Mouse (Mus musculus) liver, embryonic 11.5 days (tissue): ENCODE measurements at regions not wholly inside any gene's neighbourhood (a gene's known extent, or its start where the extent isn't known, plus 50 kb on each side); places are given as distances from the start of the nearest gene placed in this dataset.

Source experiments
- ATAC-seq: fragments of 200-750 bp; cut with Nextera tagmentation; replicated peaks from 2 replicates; pipeline ENCODE4 v1.8.0; 2017; ENCODE audit warnings: moderate number of reproducible peaks, mild to moderate bottlenecking, moderate TSS enrichment, moderate library complexity; ENCODE audit not compliant: low FRiP score
- DNase-seq: peaks from one replicate; pipeline ENCODE4 v3.0.0-alpha.2; 2017; ENCODE audit warnings: low spot score
- H3K27ac ChIP-seq: fragments of 300-500 bp; sonication (generic); 2 replicates; pipeline ENCODE4 v1.5.1; 2014; ENCODE audit warnings: mild to moderate bottlenecking, low read depth, low read length, control low read depth
- H3K27me3 ChIP-seq: fragments of 300-500 bp; sonication (generic); replicated peaks from 2 replicates; pipeline ENCODE4 v1.6.1; 2014; ENCODE audit warnings: low read length, mixed read lengths; ENCODE audit not compliant: control insufficient read depth, insufficient read depth
- H3K36me3 ChIP-seq: fragments of 300-500 bp; sonication (generic); 2 replicates; pipeline ENCODE4 v1.6.1; 2014; ENCODE audit warnings: mild to moderate bottlenecking, low read length, moderate library complexity, mixed read lengths; ENCODE audit not compliant: control insufficient read depth, insufficient read depth
- H3K4me1 ChIP-seq: fragments of 300-500 bp; sonication (generic); replicated peaks from 2 replicates; pipeline ENCODE4 v1.6.1; 2014; ENCODE audit warnings: low read length, mixed read lengths; ENCODE audit not compliant: control insufficient read depth, insufficient read depth
- H3K4me2 ChIP-seq: fragments of 300-500 bp; sonication (generic); 2 replicates; pipeline ENCODE4 v1.6.1; 2014; ENCODE audit warnings: mild to moderate bottlenecking, control low read depth, moderate library complexity
- H3K4me3 ChIP-seq: fragments of 300-500 bp; sonication (generic); 2 replicates; pipeline ENCODE4 v1.5.1; 2014; ENCODE audit warnings: low read depth, low read length, control low read depth
- H3K9ac ChIP-seq: fragments of 300-500 bp; sonication (generic); 2 replicates; pipeline ENCODE4 v1.6.1; 2014; ENCODE audit warnings: low read depth, low read length, control low read depth
- H3K9me3 ChIP-seq: fragments of 300-500 bp; sonication (generic); 2 replicates; pipeline ENCODE4 v1.6.1; 2016; ENCODE audit warnings: low read length, inconsistent platforms, mixed read lengths; ENCODE audit not compliant: control insufficient read depth
- WGBS: fragments of 180-500 bp; shearing (Covaris S2); extraction: QIAGEN DNeasy Blood & Tissue Kit; methylation state at CpG from one replicate; pipeline ENCODE4 v1.1.7; 2014; 5-methylcytosine and 5-hydroxymethylcytosine counted together

DNA sequence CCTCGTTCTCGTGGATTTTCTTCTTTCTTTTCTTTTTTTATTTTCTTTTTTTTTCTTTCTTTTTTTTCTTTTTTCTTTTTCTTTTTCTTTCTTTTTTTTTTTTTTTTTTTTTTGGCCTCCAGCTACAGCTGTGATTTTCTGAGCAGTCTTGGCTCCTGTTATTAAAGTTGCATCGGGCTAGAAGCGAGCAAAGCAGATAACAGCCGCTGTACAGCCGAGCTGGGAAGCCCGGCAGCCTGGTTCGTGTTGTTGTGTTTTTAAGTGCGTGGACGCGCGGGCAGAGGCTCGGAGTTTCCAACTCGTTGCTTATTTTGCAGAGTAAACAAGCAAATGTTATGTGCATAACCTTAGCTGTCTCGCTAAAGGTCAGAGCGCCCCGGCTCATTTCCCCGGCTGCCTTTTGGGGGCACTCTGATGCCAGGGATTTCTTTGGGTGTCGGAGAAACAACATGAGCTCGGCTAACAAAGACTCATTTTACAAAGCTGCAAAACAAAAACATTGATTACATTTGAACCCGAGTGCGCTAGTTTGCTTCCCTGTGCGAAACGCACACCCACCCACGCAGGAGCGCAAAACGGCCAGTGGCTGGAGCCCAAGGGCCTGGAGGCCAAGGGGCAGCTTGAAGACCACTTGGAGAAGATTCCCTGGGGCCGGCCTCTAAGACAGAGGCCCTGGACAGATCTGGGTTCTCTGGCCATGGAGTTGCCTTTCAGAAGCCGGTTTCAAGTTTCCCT lies 344.3 kb upstream of the Mki67 start:
- H3K36me3 ChIP-seq: no peaks in the 10 kb centered on the region
- no peak overlapping the region for H3K4me3 ChIP-seq
- no peak overlapping the region for H3K9ac ChIP-seq
- DNase-seq (peak; percentile 49), ATAC-seq (no peak)
- no peak overlapping the region for H3K27ac ChIP-seq
- WGBS: 21% methylated on average over 29 of the region's 29 CpGs
- H3K4me2 ChIP-seq: peak overlapping the region; percentile 23
- no peaks in the 10 kb centered on the region for H3K9me3 ChIP-seq
- no peaks in the 10 kb centered on the region for H3K4me1 ChIP-seq
- H3K27me3 ChIP-seq: no peaks in the 10 kb centered on the region

DNA sequence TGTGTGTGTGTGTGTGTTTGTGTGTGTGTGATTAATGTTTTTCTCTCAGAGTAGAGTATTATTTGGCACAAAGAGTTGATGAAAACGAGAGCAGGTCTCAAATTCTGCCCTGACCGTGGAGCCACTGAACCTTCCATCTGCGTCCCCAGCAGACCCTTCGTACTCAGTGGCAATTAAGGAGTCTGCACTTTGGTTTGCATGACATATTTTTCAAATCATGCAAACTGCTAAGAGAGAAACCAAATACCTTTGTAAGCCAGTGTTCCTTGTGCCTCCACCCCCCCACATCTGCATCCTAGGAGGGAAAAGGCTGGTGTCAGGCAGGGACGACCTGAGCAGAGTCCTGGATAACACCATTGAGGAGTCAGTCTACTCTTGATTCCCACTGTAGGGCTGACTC lies 346.5 kb upstream of the Mki67 start:
- WGBS: 46% methylated on average over 5 of the region's 5 CpGs
- no peak overlapping the region for H3K4me2 ChIP-seq
- no peak overlapping the region for H3K4me3 ChIP-seq
- H3K4me1 ChIP-seq: no peaks in the 10 kb centered on the region
- DNase-seq (no peak), ATAC-seq (no peak)
- H3K9ac ChIP-seq: no peak overlapping the region
- H3K27me3 ChIP-seq: no peaks in the 10 kb centered on the region
- H3K27ac ChIP-seq: no peak overlapping the region
- H3K36me3 ChIP-seq: no peaks in the 10 kb centered on the region
- no peaks in the 10 kb centered on the region for H3K9me3 ChIP-seq

DNA sequence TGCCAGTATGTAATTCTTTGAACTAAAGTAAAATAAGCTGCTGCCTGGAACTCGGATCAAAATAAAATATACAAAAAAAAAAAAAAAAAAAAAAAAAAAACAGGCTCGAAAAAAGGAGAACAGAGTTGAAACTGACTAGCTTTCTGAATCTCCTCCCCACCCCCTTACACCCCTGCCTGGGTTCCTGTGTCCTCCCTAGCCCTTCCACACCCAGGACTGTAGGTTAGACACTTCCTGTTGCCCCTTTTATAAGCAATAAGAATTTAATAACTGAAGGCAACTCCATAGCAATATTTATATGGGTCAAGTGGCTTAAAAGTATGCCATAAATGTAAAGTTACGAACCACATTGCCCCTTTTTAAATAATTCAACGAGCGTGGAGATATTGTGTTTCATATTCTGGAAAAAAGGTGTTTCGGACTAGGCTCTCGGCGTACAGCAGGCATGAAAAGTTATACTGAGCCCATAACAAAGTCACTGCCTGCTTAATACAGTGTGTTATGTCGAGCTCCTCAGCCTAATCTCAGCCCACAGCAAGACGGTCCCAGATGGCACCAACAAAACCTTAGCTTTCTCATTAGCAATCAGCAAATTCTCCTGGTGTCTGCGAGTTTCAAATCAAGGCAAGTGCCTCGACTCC lies 349.0 kb upstream of the Mki67 start:
- H3K9me3 ChIP-seq: no peaks in the 10 kb centered on the region
- no peaks in the 10 kb centered on the region for H3K4me1 ChIP-seq
- H3K27ac ChIP-seq: no peak overlapping the region
- no peaks in the 10 kb centered on the region for H3K36me3 ChIP-seq
- no peak overlapping the region for H3K9ac ChIP-seq
- H3K27me3 ChIP-seq: no peaks in the 10 kb centered on the region
- no peak overlapping the region for H3K4me3 ChIP-seq
- no peak for ATAC-seq
- 70% methylated on average over 12 of the region's 12 CpGs for WGBS
- DNase-seq: no peak
- H3K4me2 ChIP-seq: no peak overlapping the region

DNA sequence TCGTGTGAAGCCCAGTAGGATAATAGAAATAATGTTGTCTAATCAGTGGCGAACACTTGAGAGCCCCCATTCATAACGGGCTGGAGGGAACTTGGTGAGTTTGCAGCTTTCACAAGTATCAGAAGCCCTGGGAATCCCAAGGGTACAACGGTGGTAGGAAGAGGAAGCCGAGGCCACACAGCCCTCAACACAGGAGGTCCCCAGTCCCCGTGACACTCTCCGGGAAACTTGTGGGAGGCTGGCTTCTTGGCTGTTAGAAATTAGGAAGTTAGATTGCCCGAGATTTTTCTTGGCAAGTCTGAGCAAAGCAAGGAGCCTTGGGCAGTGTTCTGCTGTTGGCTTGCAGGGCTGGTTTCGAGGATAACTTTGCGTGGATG lies 349.5 kb upstream of the Mki67 start:
- DNase-seq (no peak), ATAC-seq (no peak)
- H3K27me3 ChIP-seq: no peaks in the 10 kb centered on the region
- H3K9me3 ChIP-seq: no peaks in the 10 kb centered on the region
- WGBS: 47% methylated on average over 10 of the region's 10 CpGs
- no peak overlapping the region for H3K4me3 ChIP-seq
- H3K4me1 ChIP-seq: no peaks in the 10 kb centered on the region
- H3K9ac ChIP-seq: no peak overlapping the region
- H3K36me3 ChIP-seq: no peaks in the 10 kb centered on the region
- H3K4me2 ChIP-seq: no peak overlapping the region
- H3K27ac ChIP-seq: no peak overlapping the region

DNA sequence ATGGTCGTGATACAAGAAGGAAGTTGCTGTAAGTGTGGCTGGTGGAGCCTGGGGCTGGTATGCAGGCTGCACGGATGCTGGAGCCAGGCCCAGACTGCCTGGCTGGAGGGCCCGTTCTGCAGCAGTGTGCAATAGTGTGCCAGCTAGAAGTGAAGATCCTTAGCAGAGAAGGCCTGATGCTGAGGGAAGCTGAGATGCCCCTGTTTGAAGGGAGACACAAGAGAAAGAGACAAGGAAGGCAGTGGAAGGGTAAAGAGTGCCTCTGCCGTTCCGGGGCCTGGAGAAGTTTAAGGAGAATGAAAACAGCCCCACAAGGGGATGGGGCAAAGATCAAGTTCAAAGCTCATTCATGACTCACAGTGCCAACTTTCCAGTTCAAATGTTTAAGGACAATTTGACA lies 354.7 kb upstream of the Mki67 start:
- DNase-seq: no peak
- ATAC-seq: no peak
- H3K4me1 ChIP-seq: no peaks in the 10 kb centered on the region
- H3K36me3 ChIP-seq: no peaks in the 10 kb centered on the region
- H3K4me3 ChIP-seq: no peak overlapping the region
- H3K9me3 ChIP-seq: no peaks in the 10 kb centered on the region
- H3K4me2 ChIP-seq: no peak overlapping the region
- H3K27me3 ChIP-seq: no peaks in the 10 kb centered on the region
- H3K27ac ChIP-seq: no peak overlapping the region
- 48% methylated on average over 5 of the region's 5 CpGs for WGBS
- no peak overlapping the region for H3K9ac ChIP-seq

DNA sequence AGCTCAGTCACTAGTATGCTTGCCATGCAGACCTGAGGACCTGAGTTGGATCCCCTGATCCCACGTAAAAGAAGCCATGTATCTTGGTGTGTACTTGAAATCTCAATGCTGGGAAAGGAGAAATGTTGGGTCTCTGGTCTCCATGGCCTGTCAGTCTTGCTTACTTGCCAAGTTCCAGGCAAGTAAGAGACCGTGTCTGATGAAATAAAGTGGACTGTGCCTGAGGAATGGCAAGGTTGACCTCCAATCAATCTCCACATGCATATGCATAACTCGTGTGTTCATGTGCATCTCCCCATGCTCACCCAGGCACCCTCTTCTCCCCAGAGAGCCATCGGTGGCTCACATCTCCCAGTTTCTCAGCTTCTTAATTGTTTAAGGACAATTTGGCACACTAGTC lies 355.2 kb upstream of the Mki67 start:
- Histone ChIP-seq H3K36me3 (no peaks in the 10 kb centered on the region), H3K27ac (no peak overlapping the region), H3K9ac (no peak overlapping the region), H3K27me3 (no peaks in the 10 kb centered on the region), H3K9me3 (no peaks in the 10 kb centered on the region), H3K4me1 (no peaks in the 10 kb centered on the region), H3K4me2 (no peak overlapping the region), H3K4me3 (no peak overlapping the region)
- ATAC-seq (no peak), DNase-seq (no peak)
- WGBS: 73% methylated on average over 4 of the region's 4 CpGs

DNA sequence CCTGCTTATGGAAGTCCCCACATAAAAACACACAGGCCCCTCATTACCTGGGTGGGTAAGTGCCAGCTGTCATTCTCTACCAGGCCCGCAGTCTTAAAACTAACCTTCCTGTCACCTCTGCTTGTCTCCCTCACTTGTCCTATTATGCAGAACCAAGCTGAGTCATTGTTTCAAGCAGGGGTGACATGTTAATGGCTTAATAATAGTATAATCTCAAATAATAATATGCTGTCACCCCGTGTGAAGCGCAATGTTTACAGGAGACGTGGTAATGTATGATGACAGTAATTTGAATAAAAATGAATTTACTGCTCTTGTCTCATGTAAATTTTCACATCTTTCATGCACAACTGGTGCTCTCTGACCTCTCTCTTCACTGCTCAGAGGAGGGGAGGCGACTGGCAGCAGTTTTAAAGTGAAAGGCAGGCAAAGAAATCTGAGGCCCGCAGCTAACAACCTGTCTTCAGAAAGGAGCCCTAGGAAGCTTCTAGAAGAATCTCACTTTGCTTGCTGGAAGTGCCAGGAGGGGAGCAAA lies 357.2 kb upstream of the Mki67 start:
- no peak for DNase-seq
- H3K4me1 ChIP-seq: no peaks in the 10 kb centered on the region
- 72% methylated on average over 6 of the region's 6 CpGs for WGBS
- H3K4me3 ChIP-seq: no peak overlapping the region
- ATAC-seq: no peak
- H3K27ac ChIP-seq: no peak overlapping the region
- no peaks in the 10 kb centered on the region for H3K36me3 ChIP-seq
- no peaks in the 10 kb centered on the region for H3K9me3 ChIP-seq
- no peak overlapping the region for H3K4me2 ChIP-seq
- no peak overlapping the region for H3K9ac ChIP-seq
- no peaks in the 10 kb centered on the region for H3K27me3 ChIP-seq

DNA sequence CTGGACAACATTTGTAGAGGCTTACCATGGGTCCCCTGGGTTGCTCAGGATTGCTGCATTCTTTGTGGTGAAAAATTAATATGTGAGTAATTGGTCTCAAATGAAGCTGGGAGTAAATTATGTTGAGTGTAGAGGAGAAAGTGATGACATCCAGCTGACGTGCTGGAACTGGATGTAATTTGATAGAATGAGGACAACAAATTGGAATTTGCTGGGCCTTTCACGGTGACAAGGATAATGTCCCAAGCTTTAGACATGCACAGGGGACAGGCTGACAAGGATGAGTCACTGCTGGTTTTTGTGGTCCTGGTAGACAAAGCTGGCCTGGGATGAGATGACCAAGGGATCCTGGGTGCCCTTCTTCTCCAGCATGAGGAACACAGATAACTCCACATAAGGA lies 357.9 kb upstream of the Mki67 start:
- no peaks in the 10 kb centered on the region for H3K4me1 ChIP-seq
- H3K9ac ChIP-seq: no peak overlapping the region
- no peaks in the 10 kb centered on the region for H3K36me3 ChIP-seq
- no peak for ATAC-seq
- H3K4me3 ChIP-seq: no peak overlapping the region
- no peak overlapping the region for H3K4me2 ChIP-seq
- no peaks in the 10 kb centered on the region for H3K27me3 ChIP-seq
- 78% methylated on average over 2 of the region's 2 CpGs for WGBS
- DNase-seq: no peak
- H3K27ac ChIP-seq: no peak overlapping the region
- no peaks in the 10 kb centered on the region for H3K9me3 ChIP-seq
